ENCODE assay signal across 9 mouse cellular contexts in the genomic region with DNA sequence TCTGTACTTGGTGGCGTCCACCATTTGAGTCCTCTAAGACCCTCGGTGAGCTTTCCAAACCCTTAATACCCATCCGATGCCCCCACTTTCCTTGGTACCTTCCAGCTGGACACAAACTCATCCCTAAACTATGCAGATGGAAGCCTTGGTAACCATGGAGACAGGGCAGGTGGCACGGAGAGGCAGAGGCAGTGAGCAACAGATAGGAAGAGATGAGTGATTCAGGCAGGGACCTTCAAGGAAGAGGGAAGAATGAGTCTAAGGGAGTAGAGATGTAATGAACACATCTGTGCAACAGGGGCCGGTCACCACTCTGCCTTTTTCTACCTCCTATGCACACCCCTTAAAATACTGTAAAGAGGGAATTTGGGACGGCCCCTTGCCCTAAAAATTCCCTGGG. TPM values are rescaled to one million over a fixed set of nuclear protein-coding genes. Genes with fewer than 3 reads are reported as not detected.
A peak's percentile ranks its signal among the peaks of the same experiment; 100 is the strongest.
DNase-seq lines count a peak whose midpoint lies in the region; ATAC-seq and TF ChIP-seq lines count a peak whose summit lies in the region.
"Had no signal": no experiment of that assay in that cellular context is flagged by ENCODE, and none has a peak within 500 bp of the region (broad histone marks: within the 10 kb centered on the region; RNA-seq: fewer than 3 reads in every experiment).

No protein-coding gene starts in this region.

- H3K9ac ChIP-seq in hindbrain, embryonic 12.5 days = no peak overlapping the region
- H3K9ac ChIP-seq in neural tube, embryonic 13.5 days = peak overlapping the region; percentile 84

- H3K36me3 ChIP-seq in hindbrain, embryonic 12.5 days = no peaks in the 10 kb centered on the region
- no peaks in the 10 kb centered on the region for H3K36me3 ChIP-seq in neural tube, embryonic 13.5 days
- H3K36me3 ChIP-seq in kidney, adult 2 months (ENCODE audit: control insufficient read depth, insufficient read depth, low read length) = no peaks in the 10 kb centered on the region

- H3K27ac ChIP-seq in layer of hippocampus, adult 2 months = peak overlapping the region; percentile 92
- no peak overlapping the region for H3K27ac ChIP-seq in hindbrain, embryonic 12.5 days
- H3K27ac ChIP-seq in neural tube, embryonic 13.5 days (replicated peaks) = peak overlapping the region; percentile 76; the same call in 1 of the 2 replicates
- no peak overlapping the region for H3K27ac ChIP-seq in kidney, adult 2 months (ENCODE audit: insufficient read depth, low read depth, low read length)

- H3K9me3 ChIP-seq in hindbrain, embryonic 12.5 days (replicated peaks) = no peaks in the 10 kb centered on the region
- H3K9me3 ChIP-seq in neural tube, embryonic 13.5 days = no peaks in the 10 kb centered on the region

- ATAC-seq in hindbrain, embryonic 12.5 days (ENCODE audit: low FRiP score) = no peak
- ATAC-seq in neural tube, embryonic 13.5 days (ENCODE audit: low read depth) = no peak

- TF ChIP-seq CTCF in layer of hippocampus, adult 2 months (conservative IDR thresholded peaks at IDR 0.05) = no peak
- TF ChIP-seq CTCF in kidney, adult 2 months (conservative IDR thresholded peaks at IDR 0.05; ENCODE audit: insufficient read depth, insufficient read length, low read depth, low read length) = no peak

- peak overlapping the region; percentile 64 for H3K4me3 ChIP-seq in layer of hippocampus, adult 2 months
- H3K4me3 ChIP-seq in hindbrain, embryonic 12.5 days = no peak overlapping the region; the same call in 1 of the 2 replicates
- H3K4me3 ChIP-seq in neural tube, embryonic 13.5 days = peak overlapping the region; percentile 54
- H3K4me3 ChIP-seq in kidney, adult 2 months (ENCODE audit: insufficient read depth, low read depth, low read length) = no peak overlapping the region

- peaks cover 52% of the 10 kb centered on the region for H3K4me1 ChIP-seq in hindbrain, embryonic 12.5 days
- peaks cover 64% of the 10 kb centered on the region for H3K4me1 ChIP-seq in neural tube, embryonic 13.5 days (replicated peaks)
- H3K4me1 ChIP-seq in kidney, adult 2 months (ENCODE audit: control insufficient read depth, insufficient read depth, low read length) = 0 out of 2 replicates have a peak, but pooled peaks cover 2% of the 10 kb centered on the region

- DNase-seq in layer of hippocampus, adult 2 months (ENCODE audit: low spot score in 2 of 2) = peak; percentile 46 to 70
- DNase-seq in layer of hippocampus, postnatal 10 days (ENCODE audit: low spot score in 2 of 2) = no peak
- peak; percentile 57 to 65 for DNase-seq in cerebellum, postnatal 10 days
- DNase-seq in urinary bladder, postnatal 14 days (ENCODE audit: low spot score) = no peak
- no peak for DNase-seq in kidney, adult 2 months
- no peak for DNase-seq in kidney, postnatal 10 days

- TF ChIP-seq POLR2A in kidney, adult 2 months (IDR thresholded peaks at IDR 0.05; ENCODE audit: low read depth, low read length) = no peak

- H3K27me3 ChIP-seq in hindbrain, embryonic 12.5 days = peaks cover 32% of the 10 kb centered on the region
- H3K27me3 ChIP-seq in neural tube, embryonic 13.5 days = peaks cover 13% of the 10 kb centered on the region
- H3K27me3 ChIP-seq in kidney, adult 2 months (replicated peaks; ENCODE audit: control insufficient read depth, insufficient read depth, low read length) = 0 out of 2 replicates have a peak, but pooled peaks cover 1% of the 10 kb centered on the region

- H3K4me2 ChIP-seq in hindbrain, embryonic 12.5 days (replicated peaks) = peak overlapping the region; percentile 94
- peak overlapping the region; percentile 99 for H3K4me2 ChIP-seq in neural tube, embryonic 13.5 days

- 22% methylated on average over 6 of the region's 6 CpGs for WGBS in hindbrain, embryonic 12.5 days
- WGBS in neural tube, embryonic 13.5 days = 19% methylated on average over 6 of the region's 6 CpGs
- 39% methylated on average over 6 of the region's 6 CpGs for WGBS in kidney, adult 2 months

RNA-seq across cellular contexts. Expression of a gene that starts 0.8 kb away (rescaled TPM):
- 10 to 100 TPM; 55.2 to 56.7 TPM for total RNA-seq in layer of hippocampus, adult 2 months (2021)
- 10 to 100 TPM; 41.3 to 45.5 TPM for total RNA-seq in layer of hippocampus, postnatal 10 days (2021)
- polyA plus RNA-seq in hindbrain, embryonic 12.5 days (2016; fragmentation: Nextera tagmentation; extraction: Ambion mirVana) = 4.6 and 5.1 TPM in 2 replicates
- polyA plus RNA-seq in neural tube, embryonic 13.5 days (2015; fragmentation: Nextera tagmentation; extraction: Ambion mirVana) = 11.0 and 12.6 TPM in 2 replicates
- polyA plus RNA-seq in kidney, adult 2 months (2012; rRNA removed) = 0.23 and 0.38 TPM in 2 replicates

RNA-seq across cellular contexts. Expression of a gene that starts 1.7 kb away (rescaled TPM):
- 10 to 100 TPM; 32.1 to 34.4 TPM for total RNA-seq in layer of hippocampus, adult 2 months (2021)
- 10 to 100 TPM; 27.5 to 28.6 TPM for total RNA-seq in layer of hippocampus, postnatal 10 days (2021)
- 40.0 and 42.3 TPM in 2 replicates for polyA plus RNA-seq in hindbrain, embryonic 12.5 days (2016; fragmentation: Nextera tagmentation; extraction: Ambion mirVana)
- 41.0 and 42.8 TPM in 2 replicates for polyA plus RNA-seq in neural tube, embryonic 13.5 days (2015; fragmentation: Nextera tagmentation; extraction: Ambion mirVana)
- polyA plus RNA-seq in kidney, adult 2 months (2012; rRNA removed) = 14.5 and 15.3 TPM in 2 replicates

RNA-seq across cellular contexts. Expression of a gene that starts 5.3 kb away (rescaled TPM):
- total RNA-seq in layer of hippocampus, adult 2 months (2021) = 10 to 100 TPM; 29.0 to 29.1 TPM
- 10 to 100 TPM; 40.8 to 44.5 TPM for total RNA-seq in layer of hippocampus, postnatal 10 days (2021)
- polyA plus RNA-seq in hindbrain, embryonic 12.5 days (2016; fragmentation: Nextera tagmentation; extraction: Ambion mirVana) = 6.6 and 7.3 TPM in 2 replicates
- 6.0 and 7.6 TPM in 2 replicates for polyA plus RNA-seq in neural tube, embryonic 13.5 days (2015; fragmentation: Nextera tagmentation; extraction: Ambion mirVana)
- polyA plus RNA-seq in kidney, adult 2 months (2012; rRNA removed) = 7.7 and 9.6 TPM in 2 replicates

RNA-seq across cellular contexts. Expression of a gene that starts 18.9 kb away (rescaled TPM):
- total RNA-seq in layer of hippocampus, adult 2 months (2021) = not detected
- not detected for total RNA-seq in layer of hippocampus, postnatal 10 days (2021)
- polyA plus RNA-seq in hindbrain, embryonic 12.5 days (2016; fragmentation: Nextera tagmentation; extraction: Ambion mirVana) = 1.3 and 1.7 TPM in 2 replicates
- polyA plus RNA-seq in neural tube, embryonic 13.5 days (2015; fragmentation: Nextera tagmentation; extraction: Ambion mirVana) = 1.2 and 1.8 TPM in 2 replicates
- polyA plus RNA-seq in kidney, adult 2 months (2012; rRNA removed) = 0.20 TPM in 1 of 2 replicates, not detected in the other
- total RNA-seq: left cerebral cortex, adult 18-20 months had no signal

RNA-seq across cellular contexts. Expression of a gene that starts 34.1 kb away (rescaled TPM):
- total RNA-seq in layer of hippocampus, adult 2 months (2021) = 10 to 100 TPM; 51.4 to 52.0 TPM
- total RNA-seq in layer of hippocampus, postnatal 10 days (2021) = 10 to 100 TPM; 69.9 to 75.6 TPM
- 142 and 152 TPM in 2 replicates for polyA plus RNA-seq in hindbrain, embryonic 12.5 days (2016; fragmentation: Nextera tagmentation; extraction: Ambion mirVana)
- 113 and 118 TPM in 2 replicates for polyA plus RNA-seq in neural tube, embryonic 13.5 days (2015; fragmentation: Nextera tagmentation; extraction: Ambion mirVana)
- polyA plus RNA-seq in kidney, adult 2 months (2012; rRNA removed) = 7.8 and 16.1 TPM in 2 replicates

Comparison
In these comparisons a context has a peak if more than half of its experiments do, and no peak if none do; other contexts are left out.
1. DNase-seq: peak in layer of hippocampus, adult 2 months (2 of 2) and cerebellum, postnatal 10 days (2 of 2); none in layer of hippocampus, postnatal 10 days (0 of 2), urinary bladder, postnatal 14 days (single experiment), kidney, adult 2 months (single experiment) and kidney, postnatal 10 days (single experiment).
2. H3K27ac ChIP-seq: peak in layer of hippocampus, adult 2 months (single experiment) and neural tube, embryonic 13.5 days (single experiment); none in hindbrain, embryonic 12.5 days (single experiment) and kidney, adult 2 months (single experiment).
3. H3K4me3 ChIP-seq: peak in layer of hippocampus, adult 2 months (single experiment) and neural tube, embryonic 13.5 days (single experiment); none in hindbrain, embryonic 12.5 days (single experiment) and kidney, adult 2 months (single experiment).